Mouse (Mus musculus) forelimb bud, embryonic 11.5 days (tissue): ENCODE data around the gene Ugt1a6b.
"Not testable (repeated sequence)": the region's sequence is repeated elsewhere in the genome, so short reads cannot be mapped to it uniquely, and the experiment has no call there.

ENCODE experiments used
- DNase-seq: peaks from one replicate; pipeline ENCODE4 v3.0.0-alpha.2; 2012; ENCODE audit warnings: low read depth, low spot score

Gene Ugt1a6b

DNA sequence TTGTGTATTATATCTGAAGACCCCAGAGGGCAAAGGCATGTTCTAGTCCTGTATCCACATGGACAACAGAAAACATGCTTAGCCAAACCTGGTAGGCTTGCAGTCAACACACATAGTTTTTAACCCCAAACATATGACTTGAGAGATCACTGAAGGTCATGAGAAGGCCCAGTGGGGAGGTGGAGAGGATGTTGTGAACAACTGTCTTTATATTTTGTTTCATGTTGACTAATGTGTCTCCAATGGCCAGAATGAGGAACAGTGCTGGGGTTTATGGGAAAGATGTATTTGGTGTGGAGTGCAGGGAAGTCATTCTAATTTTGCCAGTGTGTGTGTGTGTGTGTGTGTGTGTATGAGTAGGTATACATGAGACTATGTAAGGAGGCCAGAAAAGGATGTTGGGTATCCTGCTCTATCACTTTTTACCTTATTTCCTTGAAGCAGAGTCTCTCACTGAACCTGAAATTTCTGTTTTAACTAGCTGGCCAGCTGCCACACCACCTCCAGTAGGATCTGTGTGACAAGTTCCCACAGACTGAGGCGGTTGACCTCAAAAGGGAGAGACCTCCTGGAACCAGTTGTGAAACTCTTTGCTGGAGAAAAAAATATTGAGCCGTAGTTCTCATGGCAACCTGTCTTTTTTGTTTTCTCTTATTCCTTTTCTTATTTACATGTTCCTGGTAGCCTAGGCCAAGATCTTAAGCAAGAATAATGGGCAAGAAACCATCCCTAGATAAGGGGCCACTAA, 121.2 kb downstream of the Ugt1a6b start:
- DNase-seq: no peak

GRCm38 (mm10) chr1:88225301-88225700, 122.2 kb downstream of the Ugt1a6b start:
- not testable (repeated sequence) for DNase-seq

- no peak for DNase-seq
These were observed 122.7 kb downstream of the Ugt1a6b start for GRCm38 (mm10) chr1:88225741-88226140.

GRCm38 (mm10) chr1:88226670-88227379, 123.8 kb downstream of the Ugt1a6b start, which contains the start of gene Mroh2a:
Mroh2a (plus strand) TSS chr1:88226986.
- no peak for DNase-seq

DNA sequence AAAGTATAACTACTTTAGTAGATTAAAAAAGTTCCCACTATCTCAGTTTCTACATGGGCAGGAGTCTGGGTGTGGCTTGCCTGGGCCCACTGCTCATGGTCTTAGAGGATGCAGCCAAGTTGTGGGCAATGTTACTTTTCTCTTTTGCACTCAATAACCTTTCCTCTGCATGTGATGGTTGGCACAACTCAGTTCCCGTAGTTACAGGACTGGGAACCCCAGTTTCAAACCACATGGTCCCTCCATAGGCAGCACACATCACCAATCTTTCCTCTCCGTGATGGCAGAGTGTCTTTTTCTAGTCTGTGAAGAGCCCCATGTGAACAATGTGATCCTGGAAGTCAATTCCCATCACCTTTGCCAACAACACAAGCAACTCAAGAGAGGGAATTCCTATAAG, 124.4 kb downstream of the Ugt1a6b start:
- DNase-seq: no peak

DNA sequence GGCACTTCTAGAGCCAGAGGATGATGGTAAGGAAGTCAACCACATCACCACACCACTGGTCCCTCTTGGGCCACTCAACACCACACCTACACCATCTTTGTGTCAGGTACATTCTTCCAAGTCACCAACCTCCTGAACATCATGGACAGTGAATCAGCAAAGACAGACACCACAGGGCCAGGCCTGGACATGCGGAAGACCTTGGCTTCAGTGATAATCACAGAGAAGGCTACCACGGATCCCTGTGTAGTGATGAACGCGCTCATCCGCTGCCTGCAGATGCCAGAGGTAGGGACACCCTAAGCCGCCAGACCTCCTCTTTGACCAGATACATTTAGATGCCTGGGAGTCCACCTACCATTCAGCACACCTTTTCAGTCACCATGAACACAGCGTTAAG, 125.1 kb downstream of the Ugt1a6b start:
- DNase-seq: no peak

DNA sequence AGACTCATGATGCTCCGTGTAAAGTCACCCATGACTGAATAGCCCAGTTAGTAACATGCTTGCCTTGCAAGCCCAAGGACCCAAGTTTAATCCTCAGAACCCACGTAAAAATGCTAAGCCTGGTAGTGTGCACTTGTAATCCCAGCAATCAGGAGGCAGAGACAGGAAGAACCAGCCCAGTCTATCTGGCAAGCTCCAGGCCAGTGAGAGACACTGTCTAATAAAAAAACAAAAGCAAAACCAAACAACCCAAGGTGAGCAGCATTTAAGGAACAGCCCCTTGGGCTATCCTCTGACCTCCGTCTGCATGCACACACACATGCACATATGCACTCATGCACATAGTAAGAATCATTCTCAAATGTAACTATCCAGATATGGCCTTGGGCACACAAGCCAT, 126.5 kb downstream of the Ugt1a6b start:
- DNase-seq: no peak

DNA sequence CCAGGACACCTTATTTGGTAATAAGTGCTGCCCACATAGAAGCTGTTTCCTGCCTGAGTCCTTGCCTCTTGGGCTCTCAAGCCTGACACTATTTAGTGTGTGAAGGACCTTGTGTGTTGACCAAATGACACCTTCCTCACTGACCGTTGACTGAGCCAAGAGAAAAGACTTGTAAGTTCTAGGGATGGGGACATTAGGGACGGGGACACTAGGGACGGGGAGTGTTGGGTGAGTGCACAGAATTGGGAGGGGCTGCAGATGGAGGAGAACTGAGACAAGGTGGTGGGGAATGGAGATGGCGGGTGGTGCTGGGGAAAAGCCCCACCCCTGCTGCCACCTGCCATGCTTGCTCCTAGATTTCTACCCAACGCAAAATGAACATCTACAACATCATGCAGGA, 126.9 kb downstream of the Ugt1a6b start:
- DNase-seq: no peak

GRCm38 (mm10) chr1:88230421-88230820, 127.4 kb downstream of the Ugt1a6b start:
- DNase-seq: no peak

- no peak for DNase-seq
These were observed 128.1 kb downstream of the Ugt1a6b start for GRCm38 (mm10) chr1:88230981-88231802.

DNA sequence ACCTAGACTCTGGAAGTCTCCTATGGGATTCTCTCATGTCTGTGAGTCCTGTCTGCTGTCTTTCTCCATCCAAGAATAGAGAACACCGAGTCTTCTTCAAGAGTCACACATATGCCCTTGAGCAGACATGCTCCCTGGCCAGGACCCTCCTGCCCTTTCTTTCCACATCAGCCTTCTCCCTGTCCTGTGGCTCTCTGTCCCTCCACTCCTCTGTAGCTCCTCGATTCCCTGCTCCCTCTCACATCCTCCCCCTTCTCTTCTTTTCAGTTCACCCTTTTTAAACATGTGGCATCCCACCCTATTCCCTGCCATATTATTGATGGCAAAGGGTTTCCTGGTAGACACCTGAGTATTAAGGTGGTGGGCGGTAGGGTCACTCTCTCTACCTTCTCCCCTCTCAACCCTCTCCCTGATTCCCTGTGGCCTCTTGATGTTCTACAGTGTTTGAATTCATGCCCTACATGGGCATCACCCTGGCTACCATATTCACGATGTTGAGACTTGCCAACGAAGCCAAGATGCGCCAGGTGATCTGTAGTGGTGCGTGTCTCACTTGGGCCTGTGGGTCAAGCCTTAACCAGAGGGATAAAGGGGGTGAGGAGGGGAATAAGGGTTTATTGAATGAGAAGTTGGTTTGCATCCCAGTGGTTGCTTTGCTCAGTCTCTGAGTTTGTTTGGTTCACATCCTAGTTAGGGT, 128.9 kb downstream of the Ugt1a6b start:
- no peak for DNase-seq

DNA sequence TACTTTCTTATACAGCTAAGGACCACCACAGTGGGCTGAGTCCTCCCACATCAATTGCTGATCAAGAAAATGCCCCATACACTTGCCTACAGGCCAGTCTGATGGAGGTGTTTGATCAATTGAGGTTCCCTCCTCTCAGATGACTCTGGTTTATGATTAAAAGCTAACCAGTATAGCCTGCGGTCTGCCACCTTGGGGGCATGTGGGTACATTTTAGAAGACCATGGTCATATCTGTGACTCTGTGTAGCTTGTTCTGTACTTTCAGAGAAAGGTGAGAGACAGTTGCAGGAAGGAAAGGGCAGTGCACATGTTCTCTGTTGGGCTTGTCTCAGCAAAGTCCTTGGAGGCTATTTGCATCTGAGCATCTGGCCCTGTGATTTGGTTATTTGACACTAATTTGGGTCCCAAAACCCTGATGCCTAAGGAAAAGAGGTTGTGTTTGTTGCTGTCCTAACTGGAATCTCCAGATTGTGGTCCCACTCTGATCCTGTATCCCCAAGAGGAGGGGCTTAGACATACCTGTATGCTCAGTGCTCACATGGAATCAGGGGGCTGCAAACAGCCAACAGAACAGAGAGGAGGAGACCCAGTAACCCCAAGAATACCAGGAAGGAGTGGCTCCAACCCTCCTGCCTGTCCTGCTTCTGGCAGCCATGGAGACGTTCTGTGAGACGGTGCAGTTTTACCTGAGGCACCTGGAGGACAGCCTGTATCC, 129.8 kb downstream of the Ugt1a6b start:
- no peak for DNase-seq

- no peak for DNase-seq
These were observed 130.6 kb downstream of the Ugt1a6b start for GRCm38 (mm10) chr1:88233421-88234247.

DNA sequence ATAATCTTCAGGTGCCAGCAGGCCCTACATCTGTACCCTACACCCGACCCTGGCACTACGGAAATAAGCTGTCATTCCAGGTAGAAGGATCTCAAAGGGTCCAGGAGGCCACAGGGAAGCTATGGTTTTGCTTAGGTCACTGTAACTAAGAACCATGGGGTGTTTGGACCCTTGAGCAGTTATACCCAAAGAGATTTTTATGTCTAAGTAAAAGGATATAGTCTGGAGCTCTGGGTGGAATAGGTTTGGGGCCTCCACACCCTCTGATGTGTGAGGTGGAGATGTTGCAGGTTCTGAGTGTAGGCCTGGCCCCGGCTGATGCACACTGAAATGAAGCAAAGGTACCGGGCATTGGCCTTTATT, 131.2 kb downstream of the Ugt1a6b start:
- DNase-seq: no peak

GRCm38 (mm10) chr1:88234646-88235045, 131.6 kb downstream of the Ugt1a6b start:
- no peak for DNase-seq

- DNase-seq: no peak
These were observed 132.2 kb downstream of the Ugt1a6b start for GRCm38 (mm10) chr1:88235046-88235893.

DNA sequence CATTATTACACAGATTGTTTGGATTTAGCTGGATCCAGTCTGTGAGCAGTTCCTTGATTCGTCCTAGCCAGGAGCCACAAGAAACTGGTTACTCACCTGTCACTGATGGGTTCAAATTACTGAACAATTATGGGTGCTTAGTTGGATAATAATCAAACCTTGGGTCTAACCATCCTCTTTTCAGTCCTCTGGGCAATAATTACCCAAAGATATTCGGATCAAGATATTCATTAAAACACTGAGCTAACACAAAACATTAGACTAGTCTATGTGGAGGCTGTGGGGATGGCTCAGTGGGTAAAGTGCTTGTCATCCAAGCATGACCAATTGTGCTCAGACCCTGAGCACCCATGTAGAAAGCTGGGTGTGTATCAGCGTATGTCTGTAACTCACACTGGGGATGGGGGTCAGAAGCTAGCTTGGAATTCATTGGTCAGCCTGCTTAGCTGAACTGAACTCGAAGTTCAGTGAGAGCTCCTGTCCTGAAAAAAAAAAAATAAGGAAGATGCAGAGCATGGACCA, 132.9 kb downstream of the Ugt1a6b start:
- DNase-seq: no peak

DNA sequence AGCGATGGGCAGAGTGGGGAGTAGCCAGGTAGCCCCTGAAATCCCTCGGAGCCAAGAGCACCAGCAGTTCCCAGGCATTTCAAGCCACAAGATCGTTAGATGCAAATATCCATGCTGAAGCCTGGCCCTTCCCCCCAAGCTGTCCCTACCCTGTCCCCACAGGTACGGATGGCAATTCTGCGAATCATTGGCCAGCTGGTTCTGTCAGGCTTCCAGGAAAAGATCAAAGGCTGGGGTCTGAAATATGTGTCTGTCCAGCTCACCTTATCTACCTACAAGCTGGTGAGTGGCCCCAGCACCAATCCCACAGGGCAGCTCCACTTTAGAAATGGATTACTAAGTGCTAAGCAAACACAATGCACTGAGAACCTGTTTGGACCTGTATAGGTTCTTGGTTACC, 134.3 kb downstream of the Ugt1a6b start:
- no peak for DNase-seq

- no peak for DNase-seq
These were observed 135.7 kb downstream of the Ugt1a6b start for GRCm38 (mm10) chr1:88238771-88239170.
